In the genomic region with DNA sequence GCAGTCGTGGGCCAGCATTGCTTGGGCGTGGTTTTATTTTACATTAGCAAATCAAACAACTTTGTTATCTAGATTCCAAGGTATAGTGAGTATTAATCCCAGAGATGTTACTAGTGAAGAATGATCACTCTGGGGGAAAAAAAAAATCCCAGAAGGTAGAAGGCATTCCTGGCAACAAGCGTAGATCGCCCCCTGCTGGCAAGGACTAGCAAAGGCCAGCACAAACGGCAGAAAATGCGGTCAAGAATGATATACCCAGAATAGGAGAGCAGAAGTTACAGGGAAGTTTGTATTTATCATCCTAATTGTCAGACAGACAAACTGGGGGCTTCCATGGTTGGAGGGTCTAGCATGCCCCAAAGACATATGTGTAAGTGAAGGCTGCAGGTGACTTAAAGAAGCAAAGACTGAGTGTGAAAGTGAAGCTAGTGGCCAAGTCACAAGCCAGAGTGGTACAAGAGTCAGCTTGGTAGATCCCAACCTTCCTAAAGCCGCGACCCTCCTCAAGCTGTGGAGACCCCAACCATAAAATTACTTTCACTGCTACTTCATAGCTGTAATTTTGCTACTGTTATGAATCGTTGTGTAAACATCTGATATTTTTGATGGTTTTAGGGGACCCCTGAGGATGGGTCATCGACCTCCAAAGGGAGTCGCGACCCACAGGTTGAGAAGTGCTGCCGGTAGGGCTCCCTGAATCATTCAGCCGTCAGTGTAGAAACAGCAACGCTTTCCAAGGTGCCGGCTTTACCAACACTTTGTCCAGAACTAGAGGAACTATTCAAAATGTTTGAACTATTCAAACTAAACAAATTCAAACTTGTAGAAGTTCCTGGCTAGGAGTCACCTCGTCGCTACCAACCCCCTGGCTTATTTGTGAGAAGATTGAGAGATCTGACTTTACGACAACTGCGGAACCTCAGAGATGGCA, we compare ENCODE assay signal across 8 mouse cellular contexts. TPM values are rescaled to one million over a fixed set of nuclear protein-coding genes. Genes with fewer than 3 reads are reported as not detected.
A peak's percentile ranks its signal among the peaks of the same experiment; 100 is the strongest.
DNase-seq lines count a peak whose midpoint lies in the region; ATAC-seq and TF ChIP-seq lines count a peak whose summit lies in the region.
"Had no signal": no experiment of that assay in that cellular context is flagged by ENCODE, and none has a peak within 500 bp of the region (broad histone marks: within the 10 kb centered on the region; RNA-seq: fewer than 3 reads in every experiment).

No protein-coding gene starts in this region.

- no peak overlapping the region for H3K4me3 ChIP-seq in left cerebral cortex, adult 2 months
- no peak overlapping the region for H3K4me3 ChIP-seq in MEL (ENCODE audit: control insufficient read depth in 1 of 2, insufficient read depth in 1 of 2, low read depth in 2 of 2, low read length in 2 of 2)
- H3K4me3 ChIP-seq in hindbrain, embryonic 16.5 days (ENCODE audit: low read length), result no peak overlapping the region
- H3K4me3 ChIP-seq in intestine, embryonic 16.5 days (ENCODE audit: low read length), result no peak overlapping the region
- H3K4me3 ChIP-seq: heart, embryonic 15.5 days had no signal

- TF ChIP-seq RAD21 in MEL (IDR thresholded peaks at IDR 0.05; ENCODE audit: low read depth, low read length), result peak; percentile 68

- TF ChIP-seq CTCF in left cerebral cortex, adult 2 months (IDR thresholded peaks at IDR 0.05), result peak; percentile 62
- peak; percentile 75 to 81 (median 81) for TF ChIP-seq CTCF in MEL (IDR thresholded peaks at IDR 0.05 in 2 of 3, conservative IDR thresholded peaks at IDR 0.05 in 1 of 3; ENCODE audit: control insufficient read depth in 1 of 3, insufficient read depth in 1 of 3, low read depth in 2 of 3, low read length in 3 of 3, poor library complexity in 1 of 3, severe bottlenecking in 1 of 3)

- no peaks in the 10 kb centered on the region for H3K9me3 ChIP-seq in MEL (replicated peaks; ENCODE audit: insufficient read depth, low read length)
- no peaks in the 10 kb centered on the region for H3K9me3 ChIP-seq in hindbrain, embryonic 16.5 days (ENCODE audit: control insufficient read depth, low read length)
- no peaks in the 10 kb centered on the region for H3K9me3 ChIP-seq in intestine, embryonic 16.5 days (ENCODE audit: control insufficient read depth, low read length)
- H3K9me3 ChIP-seq: heart, embryonic 15.5 days had no signal

- no peak for ATAC-seq in hindbrain, embryonic 16.5 days
- no peak for ATAC-seq in intestine, embryonic 16.5 days

- no peaks in the 10 kb centered on the region for H3K36me3 ChIP-seq in MEL (ENCODE audit: control insufficient read depth in 1 of 2, insufficient read depth in 2 of 2, low read length in 2 of 2)
- H3K36me3 ChIP-seq in hindbrain, embryonic 16.5 days (ENCODE audit: control insufficient read depth, insufficient read depth, low read length), result no peaks in the 10 kb centered on the region
- H3K36me3 ChIP-seq in intestine, embryonic 16.5 days (ENCODE audit: control insufficient read depth, insufficient read depth, low read length), result no peaks in the 10 kb centered on the region
- H3K36me3 ChIP-seq: heart, embryonic 15.5 days had no signal

- 70% methylated on average over 20 of the region's 20 CpGs for WGBS in hindbrain, embryonic 16.5 days
- 74% methylated on average over 20 of the region's 20 CpGs for WGBS in intestine, embryonic 16.5 days

- no peaks in the 10 kb centered on the region for H3K27me3 ChIP-seq in MEL (ENCODE audit: control insufficient read depth in 1 of 2, insufficient read depth in 2 of 2, low read length in 2 of 2)
- H3K27me3 ChIP-seq in hindbrain, embryonic 16.5 days (replicated peaks; ENCODE audit: control insufficient read depth, insufficient read depth, low read length), result no peaks in the 10 kb centered on the region
- no peaks in the 10 kb centered on the region for H3K27me3 ChIP-seq in intestine, embryonic 16.5 days (replicated peaks; ENCODE audit: control insufficient read depth, insufficient read depth, low read length)
- H3K27me3 ChIP-seq: heart, embryonic 15.5 days had no signal

- no peak for TF ChIP-seq EP300 in MEL (IDR thresholded peaks at IDR 0.05; ENCODE audit: low read depth in 1 of 2, low read length in 2 of 2)

- no peak overlapping the region for H3K27ac ChIP-seq in left cerebral cortex, adult 2 months
- H3K27ac ChIP-seq in MEL (ENCODE audit: control insufficient read depth, low read depth, low read length), result no peak overlapping the region
- no peak overlapping the region for H3K27ac ChIP-seq in hindbrain, embryonic 16.5 days (ENCODE audit: low read depth, low read length)
- H3K27ac ChIP-seq in intestine, embryonic 16.5 days (ENCODE audit: low read length), result no peak overlapping the region
- H3K27ac ChIP-seq: heart, embryonic 15.5 days had no signal

- intact Hi-C loops in left cerebral cortex, adult 2 months (cut with DNase I), result no loop called here
- intact Hi-C loops in left cerebral cortex, postnatal 25 days (cut with DNase I), result no loop called here

- DNase-seq in left cerebral cortex, adult 2 months (ENCODE audit: extremely low spot score in 1 of 2, low spot score in 2 of 2), result no peak
- no peak for DNase-seq in left cerebral cortex, postnatal 25 days (ENCODE audit: low spot score in 2 of 2)
- DNase-seq in MEL (ENCODE audit: low read depth, low spot score), result peak; percentile 68
- peak; percentile 58 to 74 for DNase-seq in adrenal gland, postnatal 36 days
- DNase-seq in mesoderm, embryonic 11.5 days (ENCODE audit: low read depth, low spot score), result peak; percentile 51

- H3K9ac ChIP-seq in MEL (ENCODE audit: control insufficient read depth, low read depth, low read length, poor library complexity, severe bottlenecking), result no peak overlapping the region
- H3K9ac ChIP-seq in hindbrain, embryonic 16.5 days (ENCODE audit: low read depth, low read length), result no peak overlapping the region
- no peak overlapping the region for H3K9ac ChIP-seq in intestine, embryonic 16.5 days (ENCODE audit: low read depth, low read length)
- H3K9ac ChIP-seq: heart, embryonic 15.5 days had no signal

- H3K4me1 ChIP-seq in MEL (ENCODE audit: control insufficient read depth in 1 of 2, insufficient read depth in 2 of 2, low read length in 2 of 2), result peaks cover 2 to 8% of the 10 kb centered on the region in 2 experiments; a peak in 2 of 4 replicates
- no peaks in the 10 kb centered on the region for H3K4me1 ChIP-seq in hindbrain, embryonic 16.5 days (ENCODE audit: control insufficient read depth, insufficient read depth, low read depth, low read length)
- no peaks in the 10 kb centered on the region for H3K4me1 ChIP-seq in intestine, embryonic 16.5 days (ENCODE audit: control insufficient read depth, insufficient read depth, low read length)
- H3K4me1 ChIP-seq: heart, embryonic 15.5 days had no signal

- no peak for TF ChIP-seq POLR2A in MEL (IDR thresholded peaks at IDR 0.05; ENCODE audit: control insufficient read depth in 1 of 2, insufficient read depth in 1 of 2, low read depth in 1 of 2, low read length in 2 of 2, poor library complexity in 1 of 2)

- H3K79me2 ChIP-seq in MEL (ENCODE audit: control insufficient read depth, insufficient read depth, low read length, poor library complexity), result no peaks in the 10 kb centered on the region

- peak overlapping the region; percentile 29 for H3K4me2 ChIP-seq in hindbrain, embryonic 16.5 days (ENCODE audit: low read length)
- H3K4me2 ChIP-seq in intestine, embryonic 16.5 days (ENCODE audit: low read depth, low read length), result no peak overlapping the region
- H3K4me2 ChIP-seq: heart, embryonic 15.5 days had no signal

TF ChIP-seq in MEL, 35 proteins besides CTCF, POLR2A, EP300 and RAD21:
- TF ChIP-seq ZC3H11A (IDR thresholded peaks at IDR 0.05; ENCODE audit: low read depth, low read length) (peak; percentile 56), BHLHE40 (IDR thresholded peaks at IDR 0.05; ENCODE audit: borderline replicate concordance, low read depth, low read length) (no peak), MAFK (IDR thresholded peaks at IDR 0.05; ENCODE audit: borderline replicate concordance, low read depth, low read length) (no peak), ZNF384 (IDR thresholded peaks at IDR 0.05; ENCODE audit: low read depth, low read length) (peak; percentile 79), SMC3 (IDR thresholded peaks at IDR 0.05; ENCODE audit: low read depth, low read length) (peak; percentile 64)

RNA-seq across cellular contexts. Expression of gene Cpsf6, which starts 22.9 kb away (rescaled TPM):
- 100 to 1,000 TPM; 116 to 120 TPM for total RNA-seq in left cerebral cortex, adult 2 months (2021)
- total RNA-seq in left cerebral cortex, postnatal 25 days (2021), result 100 to 1,000 TPM; 106 to 109 TPM
- 88.2 and 103 TPM in 2 replicates for total RNA-seq in MEL (2012; rRNA removed)
- 10 to 100 TPM in 1 of 2 experiments, not detected in 1; 85.7 TPM for polyA plus RNA-seq in MEL (2012; ENCODE audit: insufficient read depth in 1 of 2, insufficient read length in 2 of 2, low read depth in 1 of 2, low replicate concordance in 2 of 2, missing spikeins in 1 of 2)
- 10 to 100 TPM; 61.3 to 77.6 TPM for total RNA-seq in adrenal gland, postnatal 36 days (2021)
- polyA plus RNA-seq in hindbrain, embryonic 16.5 days (2015; fragmentation: Nextera tagmentation; extraction: Ambion mirVana), result 111 and 128 TPM in 2 replicates
- 105 and 110 TPM in 2 replicates for polyA plus RNA-seq in intestine, embryonic 16.5 days (2015; fragmentation: Nextera tagmentation; extraction: Ambion mirVana)

Comparison
In these comparisons a context has a peak if more than half of its experiments do, and no peak if none do; other contexts are left out.
1. DNase-seq: peak in MEL (single experiment), adrenal gland, postnatal 36 days (2 of 2) and mesoderm, embryonic 11.5 days (single experiment); none in left cerebral cortex, adult 2 months (0 of 2) and left cerebral cortex, postnatal 25 days (0 of 2).